Mouse (Mus musculus) layer of hippocampus, adult 2 months (tissue): ENCODE measurements around the gene Asic2. TPM values are rescaled to one million over a fixed set of nuclear protein-coding genes. Genes with fewer than 3 reads are reported as not detected.

ENCODE experiments used
- DNase-seq, 2 experiments: peaks; one replicate each; pipeline ENCODE4 v3.0.0; 2022; ENCODE audit warnings: low spot score in 2 of 2
- H3K27ac ChIP-seq: fragments of 200-600 bp; 2 replicates; pipeline ENCODE4 v1.8.1; 2022
- H3K4me3 ChIP-seq: fragments of 200-600 bp; 2 replicates; pipeline ENCODE4 v1.8.1; 2022; ENCODE audit warnings: mild to moderate bottlenecking
- CTCF ChIP-seq: fragments of 200-600 bp; conservative IDR thresholded peaks from 2 replicates; pipeline ENCODE4 v1.8.1; 2022; ENCODE audit warnings: antibody characterized with exemption, mild to moderate bottlenecking, moderate library complexity
- total RNA-seq, 2 experiments: library from RNA; stranded (reverse); gene quantifications; 2 replicates each; pipeline ENCODE4 v1.2.3; 2021

Asic2 gene
- total RNA-seq, 2 experiments from 2014 or later = 58.5 to 65.6 TPM

GRCm38 (mm10) chr11:80923286-80923951, 1044.8 kb downstream of the Asic2 start:
- peak overlapping the region; percentile 72 for H3K27ac ChIP-seq

DNA sequence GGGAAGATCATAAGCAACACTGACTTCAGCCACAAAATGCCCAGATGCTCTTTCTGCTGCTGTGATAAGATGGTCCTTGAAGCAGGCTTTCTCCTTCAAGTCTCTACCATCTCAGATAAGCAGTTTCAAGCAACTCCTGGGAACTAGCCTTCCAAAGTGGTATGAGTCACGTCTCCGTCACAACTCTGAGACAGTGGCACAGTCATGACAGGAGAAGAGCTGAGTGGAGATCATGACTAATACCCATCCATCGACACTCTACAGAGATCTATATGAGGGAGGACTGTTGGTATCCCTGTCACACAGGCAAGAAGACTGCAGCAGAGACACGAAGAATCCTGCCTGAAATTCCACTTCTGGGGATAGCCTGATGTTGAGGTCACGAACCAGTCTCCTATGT, 1049.9 kb downstream of the Asic2 start:
- TF ChIP-seq CTCF = no peak
- Histone ChIP-seq H3K4me3 (no peak overlapping the region), H3K27ac (no peak overlapping the region)
- DNase-seq = no peak

More at GRCm38 (mm10) chr11:80923286-80923951, 1044.8 kb downstream of the Asic2 start:
- peak; percentile 33 to 49 for DNase-seq
- TF ChIP-seq CTCF = no peak
- H3K4me3 ChIP-seq = no peak overlapping the region

DNA sequence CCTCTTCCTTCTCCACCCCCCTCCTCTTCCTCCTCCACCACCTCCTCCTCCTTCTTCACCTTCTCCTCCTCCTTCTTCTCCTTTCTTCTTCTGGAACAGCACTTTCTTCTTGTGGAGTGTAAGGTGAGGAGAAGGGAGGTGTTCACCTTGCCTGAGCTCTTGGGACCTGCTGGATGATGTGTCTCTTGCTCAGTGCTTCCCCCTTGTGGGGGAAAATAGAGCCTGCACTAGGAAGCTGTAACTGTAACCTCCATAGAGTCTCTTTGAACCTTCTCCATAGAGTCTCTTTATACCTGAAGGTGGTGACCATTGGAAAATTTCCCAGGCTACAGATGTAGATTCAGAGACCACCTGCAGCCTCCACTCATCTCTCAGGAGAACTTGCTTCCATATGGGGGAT, 1050.6 kb downstream of the Asic2 start:
- no peak overlapping the region for H3K27ac ChIP-seq
- peak; percentile 67 for TF ChIP-seq CTCF
- no peak overlapping the region for H3K4me3 ChIP-seq
- no peak for DNase-seq

- no peak for DNase-seq
- H3K27ac ChIP-seq = peak overlapping the region; percentile 23; the same call in 1 of the 2 replicates
- H3K4me3 ChIP-seq = no peak overlapping the region
- no peak for TF ChIP-seq CTCF
Observed at GRCm38 (mm10) chr11:80913408-80914024, 1054.7 kb downstream of the Asic2 start.

GRCm38 (mm10) chr11:80912721-80913120, 1055.5 kb downstream of the Asic2 start:
- no peak for DNase-seq
- Histone ChIP-seq H3K27ac (no peak overlapping the region), H3K4me3 (no peak overlapping the region)
- TF ChIP-seq CTCF = no peak

- H3K4me3 ChIP-seq = no peak overlapping the region
Observed at GRCm38 (mm10) chr11:80907820-80908219, 1060.4 kb downstream of the Asic2 start.

DNA sequence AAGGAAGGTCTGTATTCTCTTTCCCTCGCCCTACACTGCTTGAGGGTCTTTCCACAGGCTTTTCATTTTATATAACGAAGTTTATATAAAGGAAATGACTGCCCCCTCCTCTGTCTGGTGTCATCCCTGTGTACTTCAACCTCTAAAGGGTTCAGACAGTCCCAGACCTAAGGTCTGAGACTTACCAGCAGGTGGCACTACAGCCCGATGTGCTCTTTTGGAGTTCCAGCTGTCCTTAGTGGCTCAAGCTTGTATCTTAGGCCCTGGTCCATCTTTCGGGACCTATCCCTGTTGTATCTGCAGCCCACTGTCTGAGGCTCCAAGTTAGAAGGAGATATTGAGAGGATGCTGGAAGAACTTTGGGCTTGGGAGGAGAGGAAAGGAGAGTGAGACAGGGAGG, 1061.8 kb downstream of the Asic2 start:
- no peak overlapping the region for H3K27ac ChIP-seq
- H3K4me3 ChIP-seq = no peak overlapping the region
- TF ChIP-seq CTCF = peak; percentile 90
- peak; percentile 47 to 79 for DNase-seq

More at GRCm38 (mm10) chr11:80907820-80908219, 1060.4 kb downstream of the Asic2 start:
- DNase-seq = no peak
- H3K27ac ChIP-seq = no peak overlapping the region
- TF ChIP-seq CTCF = no peak

DNA sequence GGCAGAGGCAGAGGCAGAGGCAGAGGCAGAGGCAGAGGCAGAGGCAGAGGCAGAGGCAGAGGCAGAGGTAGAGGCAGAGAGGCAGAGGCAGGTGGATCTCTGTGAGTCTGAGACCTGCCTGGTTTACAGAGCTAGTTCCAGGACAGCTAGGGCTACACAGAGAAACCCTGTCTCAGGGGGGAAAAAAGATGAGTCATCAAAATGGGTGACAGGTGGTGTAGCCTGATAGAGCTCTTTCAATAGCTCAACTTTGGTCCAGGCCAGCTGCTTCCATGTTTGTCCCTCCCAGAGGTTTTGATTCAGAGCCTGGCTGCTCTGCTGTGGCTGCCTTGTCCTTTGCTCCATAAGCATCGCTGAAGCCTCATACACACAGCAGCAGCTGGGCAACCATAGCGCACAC, 1063.7 kb downstream of the Asic2 start:
- Histone ChIP-seq H3K27ac (no peak overlapping the region), H3K4me3 (no peak overlapping the region)
- TF ChIP-seq CTCF = no peak
- DNase-seq = no peak

GRCm38 (mm10) chr11:80903426-80903825, 1064.8 kb downstream of the Asic2 start:
- TF ChIP-seq CTCF = no peak
- no peak for DNase-seq
- no peak overlapping the region for H3K4me3 ChIP-seq
- H3K27ac ChIP-seq = no peak overlapping the region

- no peak for DNase-seq
- Histone ChIP-seq H3K4me3 (no peak overlapping the region), H3K27ac (no peak overlapping the region)
- TF ChIP-seq CTCF = no peak
Observed at GRCm38 (mm10) chr11:80902664-80903063, 1065.6 kb downstream of the Asic2 start.

- Histone ChIP-seq H3K4me3 (no peak overlapping the region), H3K27ac (no peak overlapping the region)
- TF ChIP-seq CTCF = no peak
- DNase-seq = no peak
Observed at GRCm38 (mm10) chr11:80900555-80900954, 1067.7 kb downstream of the Asic2 start.

DNA sequence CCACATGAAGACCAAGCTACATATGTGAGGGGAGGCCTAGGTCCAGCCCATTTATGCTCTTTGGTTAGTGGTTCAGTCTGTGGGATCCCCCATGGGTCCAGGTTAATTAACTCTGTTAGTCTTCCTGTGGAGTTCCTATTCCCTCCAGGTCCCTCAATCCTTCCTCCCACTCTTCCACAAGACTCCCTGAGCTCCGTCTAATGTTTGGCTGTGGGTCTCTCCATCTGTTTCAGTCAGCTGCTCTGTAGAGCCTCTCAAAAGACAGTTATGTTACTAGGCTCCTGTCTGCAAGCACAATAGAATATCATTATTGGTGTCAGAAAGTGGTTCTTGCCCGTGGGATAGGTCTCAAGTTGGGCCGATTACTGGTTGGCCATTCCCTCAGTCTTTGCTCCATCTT, 1072.4 kb downstream of the Asic2 start:
- TF ChIP-seq CTCF = no peak
- Histone ChIP-seq H3K27ac (no peak overlapping the region), H3K4me3 (no peak overlapping the region)
- DNase-seq = peak; percentile 29 to 57

DNA sequence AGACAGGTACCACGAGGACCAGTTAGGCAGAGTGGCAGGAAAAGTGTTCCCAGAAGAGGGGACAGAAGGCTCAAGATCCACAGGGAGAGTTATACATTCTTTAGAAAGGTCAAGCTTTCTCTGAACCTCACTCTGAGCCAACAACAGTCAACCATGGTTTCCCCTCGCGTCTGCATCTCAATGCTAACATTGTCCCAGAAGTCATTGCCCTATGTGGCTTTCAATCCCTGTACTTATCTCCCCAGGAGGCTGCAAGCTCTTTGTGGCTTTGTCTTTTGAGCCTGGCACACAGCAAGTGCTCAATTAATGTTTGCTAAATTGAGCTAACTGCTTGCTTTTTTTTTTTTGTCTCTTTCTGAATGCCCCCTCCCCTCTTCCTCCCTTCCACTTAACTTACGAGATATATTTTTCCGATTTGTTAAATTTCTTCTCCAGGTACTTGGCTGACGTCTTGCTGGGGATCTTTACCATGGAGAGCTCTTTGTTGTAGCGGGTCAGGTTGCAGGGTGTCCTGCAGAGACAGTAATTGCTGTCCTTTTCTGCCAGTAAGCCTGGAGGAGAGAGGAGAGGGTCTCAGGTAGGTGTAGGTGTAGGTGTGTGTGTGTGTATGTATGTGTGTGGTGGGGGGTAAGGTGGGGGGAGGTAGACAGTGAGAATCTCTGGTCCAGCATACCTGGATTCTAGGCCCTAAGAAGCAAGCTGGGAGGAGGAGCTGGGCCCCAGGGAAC, 1078.8 kb downstream of the Asic2 start:
- no peak for TF ChIP-seq CTCF
- Histone ChIP-seq H3K4me3 (no peak overlapping the region), H3K27ac (no peak overlapping the region)
- DNase-seq = no peak

GRCm38 (mm10) chr11:80887021-80887420, 1081.2 kb downstream of the Asic2 start:
- Histone ChIP-seq H3K27ac (no peak overlapping the region; the same call in 1 of the 2 replicates), H3K4me3 (no peak overlapping the region)
- TF ChIP-seq CTCF = no peak
- no peak for DNase-seq
